23 mouse cellular contexts compared by ENCODE assay signal in the genomic region with DNA sequence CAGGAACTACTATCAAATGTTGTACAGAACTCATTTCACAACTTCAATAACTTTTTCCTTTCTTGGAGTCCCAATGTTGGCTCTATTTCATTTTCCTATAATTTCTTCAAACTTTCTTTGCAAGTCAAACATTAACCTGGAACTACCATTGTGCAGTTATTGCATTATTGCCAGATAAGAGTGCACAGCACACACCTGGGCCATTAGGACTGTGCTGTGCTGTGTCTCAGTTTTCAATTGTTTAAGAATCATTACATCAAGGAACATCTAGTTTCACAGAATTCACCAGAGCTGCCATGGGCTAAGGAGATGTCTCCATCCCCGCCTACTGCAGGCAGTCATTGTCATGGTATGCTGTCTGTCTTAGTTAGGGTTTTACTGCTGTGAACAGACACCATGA.
DNase-seq lines count a peak whose midpoint lies in the region; ATAC-seq and TF ChIP-seq lines count a peak whose summit lies in the region.
"Had no signal": no experiment of that assay in that cellular context is flagged by ENCODE, and none has a peak within 500 bp of the region (broad histone marks: within the 10 kb centered on the region; RNA-seq: fewer than 3 reads in every experiment).

No protein-coding gene starts in this region.

- 0 out of 2 replicates have a peak, but pooled peaks cover 6% of the 10 kb centered on the region for H3K9me3 ChIP-seq in heart, embryonic 12.5 days (replicated peaks)
- no peaks in the 10 kb centered on the region for H3K9me3 ChIP-seq in intestine, postnatal 0 days (ENCODE audit: control insufficient read depth)
- H3K9me3 ChIP-seq: embryonic facial prominence, embryonic 12.5 days; forebrain, embryonic 13.5 days; forebrain, embryonic 15.5 days; G1E had no signal

- 83% methylated on average over 1 of the region's 1 CpGs for WGBS in heart, embryonic 12.5 days
- whole genome bisulfite sequencing in intestine, postnatal 0 days: 72% methylated on average over 1 of the region's 1 CpGs

- H3K36me3 ChIP-seq in heart, embryonic 12.5 days: 0 out of 2 replicates have a peak, but pooled peaks cover 1% of the 10 kb centered on the region
- H3K36me3 ChIP-seq in intestine, postnatal 0 days (ENCODE audit: control insufficient read depth, insufficient read depth): no peaks in the 10 kb centered on the region
- H3K36me3 ChIP-seq: embryonic facial prominence, embryonic 10.5 days; embryonic facial prominence, embryonic 12.5 days; forebrain, embryonic 15.5 days; G1E had no signal

- H3K27ac ChIP-seq in heart, embryonic 12.5 days (ENCODE audit: poor library complexity, severe bottlenecking): no peak overlapping the region
- no peak overlapping the region for H3K27ac ChIP-seq in intestine, postnatal 0 days (ENCODE audit: low read depth, low read length)
- no peak overlapping the region for H3K27ac ChIP-seq in layer of hippocampus, adult 2 months
- H3K27ac ChIP-seq: embryonic facial prominence, embryonic 10.5 days; embryonic facial prominence, embryonic 12.5 days; forebrain, embryonic 13.5 days; forebrain, embryonic 15.5 days had no signal

- no peak overlapping the region for H3K9ac ChIP-seq in heart, embryonic 12.5 days
- no peak overlapping the region for H3K9ac ChIP-seq in intestine, postnatal 0 days (ENCODE audit: low read depth, low read length)
- H3K9ac ChIP-seq: embryonic facial prominence, embryonic 12.5 days; forebrain, embryonic 13.5 days; forebrain, embryonic 15.5 days had no signal

- H3K4me3 ChIP-seq in heart, embryonic 12.5 days: no peak overlapping the region
- no peak overlapping the region for H3K4me3 ChIP-seq in intestine, postnatal 0 days (ENCODE audit: low read depth, low read length)
- no peak overlapping the region for H3K4me3 ChIP-seq in layer of hippocampus, adult 2 months
- H3K4me3 ChIP-seq: embryonic facial prominence, embryonic 10.5 days; embryonic facial prominence, embryonic 12.5 days; forebrain, embryonic 13.5 days; forebrain, embryonic 15.5 days had no signal

- DNase-seq in heart, adult 11 months: peak; percentile 14
- no peak for DNase-seq in gastrocnemius, postnatal 25 days
- no peak for DNase-seq in layer of hippocampus, adult 2 months (ENCODE audit: low spot score in 2 of 2)
- DNase-seq: adrenal gland, adult 8-10 months; adrenal gland, postnatal 14 days; adrenal gland, postnatal 36 days; B cell, adult 2 months; cerebellum, adult 11-12 months; cerebellum, adult 2 months; cerebellum, adult 9-10 months; cerebellum, postnatal 10 days; cerebellum, postnatal 25 days had no signal

- no peak overlapping the region for H3K4me2 ChIP-seq in heart, embryonic 12.5 days
- no peak overlapping the region for H3K4me2 ChIP-seq in intestine, postnatal 0 days (replicated peaks; ENCODE audit: low read depth)
- H3K4me2 ChIP-seq: embryonic facial prominence, embryonic 12.5 days; forebrain, embryonic 13.5 days; forebrain, embryonic 15.5 days had no signal

- no peaks in the 10 kb centered on the region for H3K27me3 ChIP-seq in heart, embryonic 12.5 days (replicated peaks)
- no peaks in the 10 kb centered on the region for H3K27me3 ChIP-seq in intestine, postnatal 0 days (replicated peaks; ENCODE audit: control insufficient read depth, insufficient read depth, low read length)
- H3K27me3 ChIP-seq: CH12.LX; embryonic facial prominence, embryonic 12.5 days; forebrain, embryonic 13.5 days; forebrain, embryonic 15.5 days; Patski had no signal

- H3K4me1 ChIP-seq in heart, embryonic 12.5 days (replicated peaks): no peaks in the 10 kb centered on the region
- 0 out of 2 replicates have a peak, but pooled peaks cover 6% of the 10 kb centered on the region for H3K4me1 ChIP-seq in intestine, postnatal 0 days (replicated peaks; ENCODE audit: control insufficient read depth, insufficient read depth, low read length)
- H3K4me1 ChIP-seq: embryonic facial prominence, embryonic 10.5 days; embryonic facial prominence, embryonic 12.5 days; forebrain, embryonic 13.5 days; forebrain, embryonic 15.5 days had no signal

- ATAC-seq in heart, embryonic 12.5 days (ENCODE audit: insufficient number of reproducible peaks, low FRiP score): no peak
- ATAC-seq in intestine, postnatal 0 days: peak; percentile 71
- ATAC-seq: activated CD4-positive, CD25-positive, alpha-beta regulatory T cell, adult 4 months; CD4-positive, CD25-positive, alpha-beta regulatory T cell, adult 4 months; forebrain, embryonic 13.5 days; forebrain, embryonic 15.5 days; Patski had no signal

- TF ChIP-seq CTCF in intestine, postnatal 0 days (IDR thresholded peaks at IDR 0.05; ENCODE audit: low read depth): no peak
- no peak for TF ChIP-seq CTCF in layer of hippocampus, adult 2 months (conservative IDR thresholded peaks at IDR 0.05)
